Mouse (Mus musculus): ENCODE measurements around the gene Camsap2.

Gene Camsap2

GRCm38 (mm10) chr1:136345454-136346372 lies at the start of gene Camsap2:
Gene Camsap2 (minus strand): TSS chr1:136346104.
- under 1% methylated on average over 108 of the region's 121 CpGs for WGBS

GRCm38 (mm10) chr1:136395073-136395472 lies 49.2 kb upstream of the Camsap2 start:
- WGBS = 53% methylated on average over 5 of the region's 5 CpGs

- WGBS = 41% methylated on average over 10 of the region's 10 CpGs
Observed at GRCm38 (mm10) chr1:136394506-136394905, 48.6 kb upstream of the Camsap2 start.

- WGBS = 54% methylated on average over 5 of the region's 6 CpGs
Observed at GRCm38 (mm10) chr1:136386914-136387313, 41.0 kb upstream of the Camsap2 start.

- WGBS = 53% methylated on average over 5 of the region's 5 CpGs
Observed at GRCm38 (mm10) chr1:136381583-136381982, 35.7 kb upstream of the Camsap2 start.

- 44% methylated on average over 6 of the region's 6 CpGs for WGBS
Observed at GRCm38 (mm10) chr1:136381169-136381568, 35.3 kb upstream of the Camsap2 start.

GRCm38 (mm10) chr1:136380606-136381005 lies 34.7 kb upstream of the Camsap2 start:
- 96% methylated on average over 8 of the region's 8 CpGs for WGBS

- WGBS = 92% methylated on average over 4 of the region's 4 CpGs
Observed at GRCm38 (mm10) chr1:136380161-136380560, 34.3 kb upstream of the Camsap2 start.

- 92% methylated on average over 7 of the region's 7 CpGs for WGBS
Observed at GRCm38 (mm10) chr1:136379261-136379660, 33.4 kb upstream of the Camsap2 start.

- WGBS = 82% methylated on average over 3 of the region's 3 CpGs
Observed at GRCm38 (mm10) chr1:136365986-136366385, 20.1 kb upstream of the Camsap2 start.

- WGBS = 66% methylated on average over 19 of the region's 19 CpGs
Observed at GRCm38 (mm10) chr1:136364711-136365110, 18.8 kb upstream of the Camsap2 start.

GRCm38 (mm10) chr1:136363035-136363434 lies 17.1 kb upstream of the Camsap2 start:
- WGBS = 70% methylated on average over 6 of the region's 6 CpGs

GRCm38 (mm10) chr1:136362567-136362966 lies 16.7 kb upstream of the Camsap2 start:
- 70% methylated on average over 8 of the region's 8 CpGs for WGBS

GRCm38 (mm10) chr1:136361373-136361772 lies 15.5 kb upstream of the Camsap2 start:
- 75% methylated on average over 2 of the region's 2 CpGs for WGBS

GRCm38 (mm10) chr1:136360909-136361308 lies 15.0 kb upstream of the Camsap2 start:
- WGBS = 94% methylated on average over 6 of the region's 6 CpGs

GRCm38 (mm10) chr1:136358841-136359360 lies 13.0 kb upstream of the Camsap2 start:
- WGBS = 89% methylated on average over 7 of the region's 7 CpGs

GRCm38 (mm10) chr1:136355651-136356050 lies 9.7 kb upstream of the Camsap2 start:
- WGBS = 84% methylated on average over 4 of the region's 4 CpGs

GRCm38 (mm10) chr1:136350699-136351200 lies 4.8 kb upstream of the Camsap2 start:
- 64% methylated on average over 3 of the region's 3 CpGs for WGBS

- 76% methylated on average over 5 of the region's 5 CpGs for WGBS
Observed at GRCm38 (mm10) chr1:136348137-136348536, 2.2 kb upstream of the Camsap2 start.

- WGBS = 56% methylated on average over 4 of the region's 4 CpGs
Observed at GRCm38 (mm10) chr1:136347140-136347539, 1.2 kb upstream of the Camsap2 start.

GRCm38 (mm10) chr1:136346373-136347035 lies 600 bp upstream of the Camsap2 start:
- 4% methylated on average over 12 of the region's 12 CpGs for WGBS

GRCm38 (mm10) chr1:136344768-136345453 lies 993 bp downstream of the Camsap2 start:
- WGBS = under 1% methylated on average over 22 of the region's 22 CpGs

Data from cerebral cortex, adult 2 months (tissue).